Mouse (Mus musculus) midbrain, embryonic 14.5 days (tissue): ENCODE measurements around the gene Cdca4. TPM values are rescaled to one million over a fixed set of nuclear protein-coding genes. Genes with fewer than 3 reads are reported as not detected.

Experiments used
- ATAC-seq: fragments of 200-750 bp; cut with Nextera tagmentation; 2 replicates; pipeline ENCODE4 v1.8.0; 2017; ENCODE audit warnings: moderate number of reproducible peaks, moderate library complexity; ENCODE audit not compliant: low FRiP score, low TSS enrichment
- DNase-seq: peaks from one replicate; pipeline ENCODE4 v3.0.0-alpha.2; 2015
- H3K27ac ChIP-seq: fragments of 300-500 bp; sonication (generic); replicated peaks from 2 replicates; pipeline ENCODE4 v1.5.1; 2014; ENCODE audit warnings: mild to moderate bottlenecking, low read depth, low read length, moderate library complexity
- H3K27me3 ChIP-seq: fragments of 300-500 bp; sonication (generic); 2 replicates; pipeline ENCODE4 v1.6.1; 2014; ENCODE audit warnings: low read length, control low read depth, mixed read lengths; ENCODE audit not compliant: control insufficient read depth, insufficient read depth
- H3K36me3 ChIP-seq: fragments of 300-500 bp; sonication (generic); 2 replicates; pipeline ENCODE4 v1.6.1; 2014; ENCODE audit warnings: low read length, control low read depth; ENCODE audit not compliant: control insufficient read depth, insufficient read depth
- H3K4me1 ChIP-seq: fragments of 300-500 bp; sonication (generic); 2 replicates; pipeline ENCODE4 v1.6.1; 2014; ENCODE audit warnings: mild to moderate bottlenecking, antibody characterized with exemption, low read length, control low read depth; ENCODE audit not compliant: control insufficient read depth, insufficient read depth
- H3K4me2 ChIP-seq: fragments of 300-500 bp; sonication (generic); 2 replicates; pipeline ENCODE4 v1.6.1; 2014; ENCODE audit warnings: mild to moderate bottlenecking, low read length, moderate library complexity
- H3K4me3 ChIP-seq: fragments of 300-500 bp; sonication (generic); replicated peaks from 2 replicates; pipeline ENCODE4 v1.5.1; 2014; ENCODE audit warnings: low read depth, low read length
- H3K9ac ChIP-seq: fragments of 300-500 bp; sonication (generic); replicated peaks from 2 replicates; pipeline ENCODE4 v1.6.1; 2014; ENCODE audit warnings: mild to moderate bottlenecking, low read length, moderate library complexity
- H3K9me3 ChIP-seq: fragments of 300-500 bp; sonication (generic); 2 replicates; pipeline ENCODE4 v1.6.1; 2016; ENCODE audit warnings: low read length, control low read depth, mixed read lengths; ENCODE audit not compliant: control insufficient read depth
- WGBS: fragments of 180-500 bp; shearing (Covaris S2); extraction: QIAGEN DNeasy Blood & Tissue Kit; methylation state at CpG from one replicate; pipeline ENCODE4 v1.1.7; 2014; 5-methylcytosine and 5-hydroxymethylcytosine counted together
- polyA plus RNA-seq: library from polyadenylated mRNA; unstranded; fragments of >200 nt; fragmentation: Nextera tagmentation; extraction: Ambion mirVana; gene quantifications from 2 replicates; pipeline ENCODE4 v1.2.1, GENCODE M21; 2014

Cdca4 gene
- polyA plus RNA-seq, 1 experiment from 2014 or later: 60.8 TPM

- ATAC-seq (no peak), DNase-seq (no peak)
- H3K4me1 ChIP-seq: no peaks in the 10 kb centered on the region
- no peaks in the 10 kb centered on the region for H3K36me3 ChIP-seq
- no peak overlapping the region for H3K4me3 ChIP-seq
- no peak overlapping the region for H3K4me2 ChIP-seq
- H3K9me3 ChIP-seq: no peaks in the 10 kb centered on the region
- H3K27me3 ChIP-seq: peaks cover 2% of the 10 kb centered on the region
- no peak overlapping the region for H3K27ac ChIP-seq
- 66% methylated on average over 18 of the region's 18 CpGs for WGBS
- no peak overlapping the region for H3K9ac ChIP-seq
These were observed 33.6 kb downstream of the Cdca4 start for GRCm38 (mm10) chr12:112795466-112796104.

GRCm38 (mm10) chr12:112794998-112795397 is 34.2 kb downstream of the Cdca4 start:
- DNase-seq: no peak
- Histone ChIP-seq H3K4me3 (no peak overlapping the region), H3K27me3 (no peaks in the 10 kb centered on the region; the same call in 1 of the 2 replicates), H3K4me1 (no peaks in the 10 kb centered on the region), H3K27ac (no peak overlapping the region), H3K36me3 (no peaks in the 10 kb centered on the region), H3K9me3 (no peaks in the 10 kb centered on the region), H3K9ac (no peak overlapping the region), H3K4me2 (no peak overlapping the region)
- WGBS: 84% methylated on average over 5 of the region's 5 CpGs
- ATAC-seq: no peak

DNA sequence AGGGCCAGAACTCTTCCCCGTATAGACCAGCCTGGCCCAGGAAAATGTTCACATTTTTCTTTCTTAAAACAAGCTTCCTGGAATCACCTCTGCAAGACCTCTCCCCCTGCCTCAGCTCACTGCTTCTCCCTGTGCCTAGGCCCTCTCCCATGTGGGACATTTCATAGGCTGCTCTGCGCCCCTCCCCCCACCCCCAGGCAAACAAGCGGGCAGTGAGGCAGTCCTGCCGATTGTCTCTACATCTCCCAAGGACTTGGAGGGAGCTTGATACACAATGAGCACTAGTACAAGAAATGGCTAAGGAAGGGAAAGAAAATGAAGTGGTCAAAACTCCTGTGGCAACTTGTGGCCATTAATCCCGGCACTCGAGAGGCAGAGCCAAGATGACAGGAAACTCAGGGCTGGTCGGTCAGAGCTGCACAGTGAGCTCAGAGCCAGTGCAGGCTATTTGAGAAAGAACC is 34.8 kb downstream of the Cdca4 start:
- 29% methylated on average over 7 of the region's 7 CpGs for WGBS
- Histone ChIP-seq H3K27ac (no peak overlapping the region), H3K36me3 (no peaks in the 10 kb centered on the region), H3K27me3 (no peaks in the 10 kb centered on the region), H3K9ac (no peak overlapping the region), H3K9me3 (no peaks in the 10 kb centered on the region), H3K4me1 (no peaks in the 10 kb centered on the region), H3K4me2 (no peak overlapping the region), H3K4me3 (no peak overlapping the region)
- no peak for ATAC-seq
- DNase-seq: no peak

GRCm38 (mm10) chr12:112793601-112794355 is 35.4 kb downstream of the Cdca4 start:
- Histone ChIP-seq H3K9ac (no peak overlapping the region), H3K4me1 (no peaks in the 10 kb centered on the region), H3K9me3 (no peaks in the 10 kb centered on the region), H3K36me3 (no peaks in the 10 kb centered on the region), H3K27me3 (no peaks in the 10 kb centered on the region), H3K27ac (no peak overlapping the region), H3K4me3 (no peak overlapping the region), H3K4me2 (no peak overlapping the region)
- ATAC-seq: no peak
- 76% methylated on average over 13 of the region's 13 CpGs for WGBS
- peak; percentile 18 for DNase-seq

DNA sequence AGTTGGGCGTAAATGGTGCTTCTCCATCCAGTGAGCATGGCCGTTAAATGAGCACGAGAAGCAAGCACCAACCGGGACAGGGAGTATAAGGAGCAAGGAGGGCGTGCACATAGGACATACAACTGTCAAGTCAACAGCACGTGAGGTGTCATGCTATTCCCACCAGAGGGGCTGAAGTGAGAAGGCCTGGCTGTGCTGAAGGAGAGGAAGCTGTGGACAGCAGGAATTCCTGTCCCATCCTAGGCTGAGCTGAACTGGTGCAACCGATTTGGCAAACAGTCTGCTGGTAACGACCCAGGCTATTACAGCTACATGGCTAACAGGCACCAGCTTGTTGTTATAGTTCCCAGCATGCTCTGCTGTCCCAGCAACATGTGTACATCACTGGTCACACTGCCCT is 38.2 kb downstream of the Cdca4 start:
- DNase-seq (no peak), ATAC-seq (no peak)
- 79% methylated on average over 8 of the region's 8 CpGs for WGBS
- H3K4me2 ChIP-seq: no peak overlapping the region
- no peaks in the 10 kb centered on the region for H3K36me3 ChIP-seq
- no peaks in the 10 kb centered on the region for H3K9me3 ChIP-seq
- H3K27ac ChIP-seq: no peak overlapping the region
- no peaks in the 10 kb centered on the region for H3K27me3 ChIP-seq
- H3K4me1 ChIP-seq: no peaks in the 10 kb centered on the region
- H3K4me3 ChIP-seq: no peak overlapping the region
- no peak overlapping the region for H3K9ac ChIP-seq

GRCm38 (mm10) chr12:112774481-112774880 is 54.7 kb downstream of the Cdca4 start:
- Histone ChIP-seq H3K4me2 (no peak overlapping the region), H3K4me3 (no peak overlapping the region), H3K9ac (no peak overlapping the region), H3K4me1 (no peaks in the 10 kb centered on the region), H3K36me3 (no peaks in the 10 kb centered on the region), H3K27me3 (no peaks in the 10 kb centered on the region), H3K9me3 (no peaks in the 10 kb centered on the region), H3K27ac (no peak overlapping the region)
- no peak for ATAC-seq
- DNase-seq: no peak
- 96% methylated on average over 10 of the region's 10 CpGs for WGBS

DNA sequence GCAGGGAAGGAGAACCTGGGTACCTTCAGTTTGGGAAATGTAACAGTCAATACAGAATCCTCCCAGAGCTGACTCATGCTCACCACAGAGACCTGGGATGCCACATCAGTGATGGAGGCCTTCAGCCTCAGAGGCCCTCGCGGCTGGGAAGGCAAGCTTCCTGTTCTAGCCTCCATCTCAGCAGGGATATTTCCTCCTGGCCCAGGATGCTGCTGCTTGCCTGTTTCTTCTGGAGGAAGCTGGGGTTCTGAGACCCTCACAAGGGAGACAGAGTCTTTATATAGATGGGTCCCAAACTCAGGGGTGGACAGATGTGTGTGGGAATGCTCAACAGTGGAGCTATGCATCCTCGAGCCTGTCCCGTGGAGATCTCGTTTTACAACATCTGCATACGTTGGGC is 55.2 kb downstream of the Cdca4 start:
- no peak for ATAC-seq
- 89% methylated on average over 6 of the region's 6 CpGs for WGBS
- no peak overlapping the region for H3K4me2 ChIP-seq

DNA sequence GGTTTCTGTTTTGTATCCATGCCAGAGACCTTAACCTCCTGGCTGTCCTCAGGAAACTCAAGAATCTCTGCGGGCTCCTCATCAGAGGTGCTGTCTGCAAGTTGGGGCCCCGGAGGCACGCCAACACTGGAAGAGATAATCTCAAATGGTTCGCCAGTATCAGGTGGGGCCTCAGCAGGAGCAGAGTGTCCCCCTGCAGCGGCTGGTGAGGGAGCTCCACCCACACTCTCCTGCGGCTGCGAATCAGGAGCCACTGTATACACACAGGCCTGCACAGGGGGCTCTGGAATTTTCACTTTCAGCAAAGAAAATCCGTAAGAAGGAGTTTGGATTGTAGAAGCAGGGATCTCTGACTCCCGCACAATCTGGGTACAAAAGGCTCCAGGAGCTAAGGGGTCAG is 55.9 kb downstream of the Cdca4 start:
- Histone ChIP-seq H3K4me3 (no peak overlapping the region), H3K4me2 (no peak overlapping the region), H3K36me3 (no peaks in the 10 kb centered on the region), H3K27me3 (no peaks in the 10 kb centered on the region), H3K9ac (no peak overlapping the region), H3K9me3 (no peaks in the 10 kb centered on the region), H3K4me1 (no peaks in the 10 kb centered on the region), H3K27ac (no peak overlapping the region)
- 45% methylated on average over 9 of the region's 9 CpGs for WGBS
- ATAC-seq (no peak), DNase-seq (no peak)

More for the DNA sequence above, 55.2 kb downstream of the Cdca4 start:
- Histone ChIP-seq H3K9ac (no peak overlapping the region), H3K4me3 (no peak overlapping the region), H3K27me3 (no peaks in the 10 kb centered on the region), H3K4me1 (no peaks in the 10 kb centered on the region), H3K9me3 (no peaks in the 10 kb centered on the region), H3K27ac (no peak overlapping the region), H3K36me3 (no peaks in the 10 kb centered on the region)
- no peak for DNase-seq

DNA sequence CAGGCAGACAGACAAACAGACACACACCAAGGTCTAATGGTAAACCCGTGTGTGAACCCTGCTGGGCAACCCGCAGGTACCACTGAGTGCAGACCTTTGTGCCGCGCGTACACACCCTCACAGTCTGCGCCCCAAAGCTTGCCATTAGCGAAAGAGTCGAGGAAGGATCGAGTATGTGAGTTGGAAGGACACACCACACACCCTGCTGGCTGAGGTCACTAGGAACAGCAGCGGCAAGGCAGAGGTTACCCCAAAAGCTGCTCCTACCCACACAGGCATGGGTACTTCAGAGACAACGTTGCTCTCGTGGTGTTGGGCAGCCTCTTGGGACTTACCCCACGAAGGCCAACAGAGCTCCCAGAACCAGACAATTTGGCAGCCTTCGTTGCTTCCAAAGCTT is 56.9 kb downstream of the Cdca4 start:
- Histone ChIP-seq H3K9ac (no peak overlapping the region), H3K4me3 (no peak overlapping the region), H3K27ac (no peak overlapping the region), H3K9me3 (no peaks in the 10 kb centered on the region), H3K4me2 (no peak overlapping the region), H3K27me3 (no peaks in the 10 kb centered on the region), H3K36me3 (no peaks in the 10 kb centered on the region), H3K4me1 (no peaks in the 10 kb centered on the region)
- WGBS: 89% methylated on average over 14 of the region's 14 CpGs
- no peak for DNase-seq
- no peak for ATAC-seq
